Mouse (Mus musculus): ENCODE data around the gene Hecw1. TPM values are rescaled to one million over a fixed set of nuclear protein-coding genes. Genes with fewer than 3 reads are reported as not detected.
"Not testable (repeated sequence)": the region's sequence is repeated elsewhere in the genome, so short reads cannot be mapped to it uniquely, and the experiment has no call there.

Hecw1 gene
- total RNA-seq, 4 experiments from 2014 or later: 0.10 to 0.22 TPM; not detected in 2

DNA sequence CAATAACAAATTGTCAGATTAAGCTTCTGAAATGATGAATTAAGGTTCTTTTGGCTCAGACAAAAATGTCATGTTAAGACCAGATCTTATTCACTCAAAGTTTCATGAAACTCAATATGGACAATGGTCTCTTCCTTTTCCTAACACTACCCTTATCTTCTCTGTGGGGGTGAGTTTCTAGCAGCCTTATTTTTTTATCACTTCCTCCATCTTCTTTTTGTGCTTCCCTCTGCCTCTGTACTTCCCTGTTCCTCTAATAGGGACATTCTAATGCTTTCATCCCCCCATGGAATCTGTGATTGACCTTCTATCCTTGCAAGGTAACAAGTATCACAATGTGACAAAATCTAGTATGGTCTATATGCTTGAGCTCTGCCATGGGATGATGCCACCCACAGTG, 148.6 kb downstream of the Hecw1 start:
- no peak for DNase-seq (ENCODE audit: low spot score in 2 of 2)

- no peak for DNase-seq (ENCODE audit: low spot score in 2 of 2)
Observed at GRCm38 (mm10) chr13:14365546-14365945, 157.5 kb downstream of the Hecw1 start.

DNA sequence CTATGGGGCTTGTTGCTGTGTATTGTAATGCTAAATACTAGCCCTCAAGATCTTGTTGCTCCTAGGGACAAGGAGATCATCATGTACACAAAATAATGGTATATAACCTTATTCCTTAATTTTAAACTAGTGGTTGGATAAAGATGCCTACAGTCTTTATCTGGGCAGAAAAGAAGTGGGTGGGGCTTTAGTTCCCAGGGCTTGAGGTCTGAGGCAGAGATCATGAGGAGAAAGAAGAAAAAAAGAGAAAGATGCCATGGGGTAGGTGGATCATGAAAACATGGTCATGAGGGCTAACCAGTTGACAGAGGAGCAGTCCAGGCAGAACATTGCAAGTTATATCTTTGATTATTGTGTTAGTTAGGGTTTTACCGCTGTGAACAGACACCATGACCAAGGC, 195.8 kb downstream of the Hecw1 start:
- no peak for DNase-seq (ENCODE audit: low spot score in 2 of 2)

- no peak for DNase-seq (ENCODE audit: low spot score in 2 of 2)
Observed at GRCm38 (mm10) chr13:14306617-14307016, 216.4 kb downstream of the Hecw1 start.

DNA sequence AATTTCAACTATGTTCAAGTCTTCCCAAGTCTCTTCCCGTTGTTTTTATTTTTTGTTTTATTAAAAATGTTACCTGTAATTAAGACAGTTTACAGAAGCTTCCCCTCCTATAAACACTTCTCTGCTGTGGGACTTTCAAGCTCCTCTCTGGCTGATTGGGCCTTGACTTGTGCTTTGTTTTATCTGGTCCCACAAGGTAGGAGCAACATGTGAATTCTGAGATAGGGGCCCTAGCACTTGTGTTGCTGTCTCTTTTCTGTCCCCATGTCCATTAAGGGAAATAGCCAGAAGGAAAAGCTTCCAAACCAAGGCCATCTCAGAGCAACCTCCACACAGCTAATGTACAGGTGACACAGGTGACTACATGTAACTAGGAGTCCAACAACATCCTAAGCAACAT, 218.9 kb downstream of the Hecw1 start:
- no peak for DNase-seq (ENCODE audit: low spot score in 2 of 2)

DNA sequence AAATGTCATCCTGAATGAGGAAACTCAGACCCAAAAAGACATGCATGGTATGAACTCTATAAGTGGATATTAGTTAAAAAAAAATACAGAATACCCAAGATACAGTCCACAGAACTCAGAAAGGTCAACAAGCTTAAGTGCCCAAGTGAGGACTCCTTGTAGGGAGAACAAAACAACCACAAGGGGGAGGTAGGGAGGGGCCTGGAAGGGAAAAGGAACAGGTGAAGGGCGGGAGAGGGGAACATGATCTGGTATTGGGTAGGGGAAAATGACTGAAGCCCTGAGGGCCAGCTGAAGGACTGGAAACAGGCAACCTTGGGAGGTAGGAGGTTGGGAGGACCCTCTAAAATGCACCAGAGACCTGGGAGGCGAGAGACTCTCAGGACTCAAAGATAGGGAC, 220.1 kb downstream of the Hecw1 start:
- DNase-seq (ENCODE audit: low spot score in 2 of 2): no peak

- DNase-seq (ENCODE audit: low spot score in 2 of 2): no peak
Observed at GRCm38 (mm10) chr13:14290016-14290415, 233.0 kb downstream of the Hecw1 start.

DNA sequence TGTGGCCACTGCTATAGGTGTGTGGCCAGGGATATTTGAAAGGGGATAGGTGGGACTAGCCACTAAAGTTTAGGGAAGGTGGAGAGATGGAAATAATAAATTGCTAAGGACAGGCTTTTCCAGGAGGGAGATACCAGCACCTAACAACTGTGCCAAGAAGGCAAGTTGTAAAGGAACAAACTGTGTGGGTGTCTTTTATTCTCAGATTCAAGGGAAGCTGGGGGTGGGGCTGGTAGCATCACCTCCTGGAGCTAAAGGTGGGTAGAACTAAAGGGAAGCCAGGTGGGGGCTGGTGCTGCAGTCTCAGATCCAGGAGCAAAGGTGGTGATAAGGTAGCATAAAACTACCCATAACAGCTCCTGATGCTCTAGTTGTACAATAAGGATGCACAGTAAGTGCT, 251.6 kb downstream of the Hecw1 start:
- no peak for DNase-seq (ENCODE audit: low spot score in 2 of 2)

DNA sequence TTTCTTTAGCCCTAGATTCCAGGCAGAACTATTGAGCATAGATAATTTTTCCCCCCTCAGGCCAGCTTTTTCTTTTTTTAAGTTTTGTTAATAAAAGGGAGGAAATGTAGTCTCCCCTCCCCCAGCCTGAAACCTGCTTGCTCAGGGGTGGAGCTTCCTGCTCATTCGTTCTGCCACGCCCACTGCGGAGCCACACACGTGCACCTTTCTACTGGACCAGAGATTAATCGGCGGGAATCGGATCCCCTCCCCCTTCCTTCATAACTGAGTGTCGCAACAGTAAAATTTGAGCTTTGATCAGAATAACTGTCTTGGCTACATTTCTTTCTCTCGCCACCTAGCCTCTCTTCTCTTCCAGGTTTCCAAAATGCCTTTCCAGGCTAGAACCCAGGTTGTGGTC, 262.1 kb downstream of the Hecw1 start:
- DNase-seq (ENCODE audit: low spot score in 2 of 2): not testable (repeated sequence)

GRCm38 (mm10) chr13:14245946-14246345, 277.1 kb downstream of the Hecw1 start:
- DNase-seq (ENCODE audit: low spot score in 2 of 2): no peak

GRCm38 (mm10) chr13:14179669-14180068, 343.4 kb downstream of the Hecw1 start:
- DNase-seq (ENCODE audit: low spot score in 2 of 2): no peak

DNA sequence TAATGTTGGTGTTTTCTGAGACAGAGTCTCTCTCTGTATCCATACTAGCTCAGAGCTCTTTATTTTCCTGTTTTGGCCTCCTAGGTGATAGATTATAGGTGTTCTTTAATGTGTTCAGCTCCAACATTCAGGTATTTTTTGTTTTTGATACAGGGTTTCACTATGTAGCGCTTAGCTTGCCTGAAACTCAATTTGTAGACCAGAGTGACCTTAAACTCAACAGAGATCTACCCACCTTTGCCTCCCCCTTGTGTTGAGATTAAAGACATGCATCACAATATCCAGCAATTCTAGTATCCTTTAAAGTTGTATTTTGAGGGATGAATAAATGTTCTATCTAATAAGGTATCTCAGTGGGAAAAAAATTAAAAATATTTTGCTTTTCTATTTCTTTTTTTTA, 345.0 kb downstream of the Hecw1 start:
- DNase-seq (ENCODE audit: low spot score in 2 of 2): no peak

Other genes with a start within 250 kb of the Hecw1 start
- 10 to 100 TPM; 33.4 to 37.3 (median 35.7) TPM for gene Mrpl32, start 89.9 kb upstream of the Hecw1 start, total RNA-seq (2022)
- 10 to 100 TPM; 49.9 to 55.9 (median 50.5) TPM for gene Psma2, start 90.0 kb upstream of the Hecw1 start, total RNA-seq (2022)
- 10 to 100 TPM; 14.3 to 15.2 (median 14.6) TPM for gene AW209491, start 106.9 kb upstream of the Hecw1 start, total RNA-seq (2022)

All from gastrocnemius, adult 8-10 months (tissue).